Mouse (Mus musculus) 3T3-L1 (cell line): Measurements from ENCODE around the gene Plekha3.
A peak's percentile ranks its signal among the peaks of the same experiment; 100 is the strongest.

Experiments used
- DNase-seq: peaks from one replicate; pipeline ENCODE4 v3.0.0-alpha.2; 2015; ENCODE audit warnings: low read depth, low spot score

Gene Plekha3

DNA sequence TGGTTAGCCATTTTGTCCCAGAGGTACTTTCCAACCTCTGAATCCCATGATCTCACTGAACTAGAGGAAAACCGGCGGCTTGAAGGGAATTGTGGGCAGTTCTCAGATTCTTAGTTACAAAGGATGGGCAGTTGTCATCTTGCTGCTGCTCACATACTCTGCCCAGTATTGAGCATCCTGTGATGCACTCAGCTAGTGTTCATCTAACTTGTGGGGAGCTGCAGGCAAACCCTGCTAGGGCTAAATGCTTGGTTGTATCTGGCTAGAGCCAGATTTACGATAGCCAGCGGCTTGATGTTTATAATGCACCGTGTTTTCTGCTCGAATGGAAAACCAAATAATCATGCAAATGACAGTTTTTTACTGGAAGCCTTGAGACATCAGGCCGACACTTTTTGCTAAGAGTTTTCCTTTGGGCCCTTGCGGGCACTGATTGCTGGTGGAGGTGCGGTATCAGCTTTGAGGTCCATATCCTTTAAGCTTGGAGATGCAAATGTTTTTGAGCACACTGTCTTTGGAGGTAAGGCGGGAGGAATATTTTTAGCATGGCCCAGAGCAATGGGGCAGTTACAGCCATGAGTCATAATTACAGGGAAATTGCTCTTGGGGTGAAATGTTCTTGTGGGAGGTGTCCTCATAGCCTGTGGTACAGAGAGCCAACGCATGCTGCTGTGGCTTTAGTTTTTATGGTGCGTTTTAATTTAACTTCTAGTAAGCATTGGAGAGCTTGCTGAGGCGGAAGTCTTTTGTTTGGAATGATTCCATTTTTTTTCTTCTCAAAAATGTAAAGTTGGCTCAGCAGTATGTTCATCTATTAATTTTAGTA is 1.5 kb downstream of the Plekha3 start:
- peak; percentile 84 for DNase-seq

DNA sequence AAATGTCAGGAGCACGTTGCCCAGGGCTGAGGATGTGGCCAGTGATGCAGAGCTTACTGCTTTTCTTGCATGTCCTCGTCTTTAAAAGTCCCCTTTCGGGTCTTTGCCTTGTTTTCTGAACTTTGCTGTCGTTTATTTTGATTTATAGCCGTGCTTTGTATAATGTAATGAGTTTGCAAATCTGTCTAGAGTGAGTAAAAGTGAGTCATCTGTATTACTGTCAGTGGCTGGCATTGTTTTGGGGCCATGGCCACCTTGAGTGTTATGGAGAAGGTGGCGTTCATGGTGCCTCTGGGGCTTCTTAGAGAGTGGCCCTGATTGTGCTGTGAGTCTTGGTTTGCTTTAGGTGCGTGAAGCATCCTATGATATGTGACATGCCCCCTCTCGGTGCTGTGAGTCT is 7.2 kb downstream of the Plekha3 start:
- DNase-seq = peak; percentile 50

GRCm38 (mm10) chr2:76686986-76687385 is 11.9 kb downstream of the Plekha3 start:
- no peak for DNase-seq

GRCm38 (mm10) chr2:76687608-76688007 is 12.5 kb downstream of the Plekha3 start:
- no peak for DNase-seq

DNA sequence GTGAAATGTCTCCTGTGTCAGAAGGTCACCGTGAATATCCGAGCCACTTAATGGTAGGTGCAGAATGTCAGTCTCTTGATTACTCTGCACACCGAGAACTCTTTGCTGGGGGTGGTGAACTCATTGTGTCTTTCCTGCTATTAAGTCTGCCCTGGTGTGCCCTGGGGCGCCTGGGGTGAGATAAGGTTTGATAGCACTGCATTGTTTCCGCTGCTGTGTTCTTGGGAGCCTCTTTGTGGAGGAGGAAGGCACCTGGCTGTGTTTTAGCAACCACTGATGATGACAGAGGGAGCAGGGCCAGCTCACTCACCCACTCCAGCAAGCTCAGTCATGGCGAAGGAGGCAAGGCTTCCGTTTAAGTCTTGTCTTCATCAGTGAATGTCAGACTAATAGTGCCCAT is 13.1 kb downstream of the Plekha3 start:
- no peak for DNase-seq

DNA sequence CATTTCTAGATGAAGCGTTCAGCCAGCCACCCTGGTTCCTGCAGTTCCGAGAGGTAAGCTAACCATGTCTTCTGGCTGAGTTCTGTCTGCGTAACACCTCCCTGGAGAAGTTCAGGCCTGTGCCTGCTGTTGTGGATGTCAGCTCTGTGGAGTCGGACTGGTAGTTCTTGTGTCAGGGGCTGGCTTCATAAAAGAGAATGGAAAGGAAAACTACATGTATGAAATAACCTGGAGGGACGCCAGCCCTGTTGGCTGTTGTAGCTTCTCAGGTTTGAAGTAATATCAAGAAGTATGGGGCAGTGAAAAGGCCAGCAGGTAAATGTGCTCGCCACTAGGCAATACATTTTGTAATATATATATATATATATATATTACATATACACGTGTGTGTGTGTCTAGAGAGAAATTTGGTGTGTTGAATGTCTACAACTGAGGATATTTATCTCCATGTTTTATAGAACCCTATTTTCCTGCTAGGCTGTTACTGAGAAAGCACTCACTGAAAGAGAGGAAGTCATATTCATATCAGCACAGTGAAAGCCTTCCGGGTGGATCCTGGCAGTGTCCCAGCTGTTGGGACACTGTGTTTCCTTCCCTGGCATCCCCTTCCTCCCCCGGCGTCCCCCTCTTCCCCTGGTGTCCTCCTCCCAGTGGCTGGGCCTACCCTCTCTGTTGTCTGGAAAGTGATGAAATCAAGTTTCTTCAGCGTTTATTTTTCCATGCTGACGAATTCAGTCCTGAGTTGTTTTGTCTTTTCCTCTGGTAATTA is 15.5 kb downstream of the Plekha3 start:
- DNase-seq = no peak

DNA sequence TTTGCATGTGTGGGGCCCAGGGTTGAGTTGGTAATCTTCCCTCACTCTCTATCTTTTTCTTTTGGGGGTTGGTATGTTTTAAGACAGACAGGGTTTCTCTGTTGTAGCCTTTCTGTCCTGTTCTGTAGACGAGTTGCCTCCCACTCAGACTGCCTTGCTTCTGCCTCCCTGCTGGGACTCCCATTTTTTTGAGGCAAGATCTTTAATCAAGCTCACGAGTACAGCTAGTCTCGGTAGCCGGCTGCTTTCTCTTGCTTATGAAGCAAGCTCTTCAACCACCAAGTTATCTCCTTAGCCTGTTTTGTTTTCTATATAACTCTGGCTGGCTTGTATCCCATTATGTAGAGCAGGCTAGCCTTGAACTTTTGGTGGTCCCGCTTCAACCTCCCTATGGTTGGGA is 18.7 kb downstream of the Plekha3 start:
- no peak for DNase-seq

DNA sequence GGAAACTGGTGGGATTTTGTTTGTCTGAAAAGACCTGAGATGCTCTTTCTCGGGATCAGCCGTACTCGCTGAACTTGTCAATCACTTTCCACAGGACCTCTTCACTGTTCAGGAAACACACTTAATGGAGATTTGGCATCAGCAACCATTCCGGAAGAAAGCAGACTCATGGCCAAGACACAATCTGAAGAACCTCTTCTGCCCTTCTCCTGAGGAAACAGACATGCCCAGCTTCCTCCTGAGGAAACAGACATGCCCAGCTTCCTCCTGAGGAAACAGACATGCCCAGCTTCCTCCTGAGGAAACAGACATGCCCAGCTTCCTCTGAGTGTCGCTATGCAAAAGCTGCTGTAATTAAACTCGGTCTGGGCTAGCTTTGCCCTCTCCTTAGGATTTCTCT is 20.2 kb downstream of the Plekha3 start:
- no peak for DNase-seq

- no peak for DNase-seq
These were observed 27.1 kb downstream of the Plekha3 start for GRCm38 (mm10) chr2:76702188-76702587.

GRCm38 (mm10) chr2:76702751-76703150 is 27.7 kb downstream of the Plekha3 start:
- DNase-seq = no peak

GRCm38 (mm10) chr2:76705655-76706054 is 30.6 kb downstream of the Plekha3 start:
- DNase-seq = no peak

DNA sequence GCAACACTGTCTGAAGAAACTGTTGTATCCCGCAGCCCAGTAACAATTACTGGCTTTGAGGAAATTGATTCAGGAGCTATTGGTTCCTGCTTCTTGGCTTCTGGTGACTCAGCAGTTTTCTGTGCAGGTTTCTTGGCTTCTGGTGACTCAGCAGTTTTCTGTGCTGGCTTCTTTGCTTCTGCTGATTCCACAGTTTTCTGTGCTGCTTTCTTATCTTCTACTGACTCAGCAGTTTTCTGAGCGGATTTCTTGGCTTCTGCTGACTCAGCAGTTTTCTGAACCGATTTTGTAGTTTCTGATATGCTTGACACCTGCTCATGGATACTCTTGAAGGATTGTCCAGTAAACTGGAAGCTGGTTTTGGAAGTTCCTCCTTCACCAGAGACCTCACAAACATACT is 33.4 kb downstream of the Plekha3 start:
- peak; percentile 55 for DNase-seq

- DNase-seq = peak; percentile 56
These were observed 39.9 kb downstream of the Plekha3 start for GRCm38 (mm10) chr2:76714984-76715383.

DNA sequence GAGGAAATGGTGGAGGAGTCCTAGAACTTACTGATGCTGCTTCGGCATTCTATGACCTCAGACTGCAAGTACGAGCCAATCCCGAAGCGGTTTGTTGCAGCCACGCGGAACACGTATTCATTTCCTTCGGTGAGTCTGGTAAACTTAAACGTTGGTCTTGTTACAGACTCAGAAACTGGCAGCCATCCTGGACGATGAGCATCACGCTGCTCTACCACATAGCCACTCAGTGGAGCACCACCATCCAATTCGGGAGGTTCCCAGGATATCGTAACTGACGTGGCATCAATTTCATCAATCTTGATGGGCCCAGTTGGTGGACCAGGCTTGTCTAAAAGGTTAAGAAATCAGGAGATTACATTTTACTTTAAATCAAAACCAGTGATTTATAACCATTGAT is 44.6 kb downstream of the Plekha3 start:
- DNase-seq = no peak
